Mouse (Mus musculus): ENCODE data around the gene Mta2.

DNA sequence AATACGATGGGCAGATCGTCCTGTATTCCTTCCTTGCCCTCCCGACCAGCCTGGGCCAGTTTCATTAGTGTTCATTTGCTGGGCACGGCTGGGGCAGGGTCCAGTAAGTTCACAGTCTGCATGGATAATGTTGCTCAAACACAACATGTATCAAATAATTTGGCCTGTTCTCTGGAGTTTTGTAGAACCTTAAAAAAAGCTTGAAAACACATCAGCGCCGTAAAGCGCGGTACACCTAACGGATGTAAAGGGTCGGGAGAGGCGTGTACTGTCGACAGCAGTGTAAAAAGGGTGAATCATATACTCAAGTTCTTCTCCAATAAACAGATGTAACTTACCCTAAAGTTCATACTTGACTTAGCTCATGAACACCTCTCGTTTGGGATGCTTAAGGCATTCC, 43.1 kb upstream of the Mta2 start:
- no peak for TF ChIP-seq CTCF (conservative IDR thresholded peaks at IDR 0.05; ENCODE audit: insufficient read depth, insufficient read length, low read depth, low read length)
- no peak for TF ChIP-seq POLR2A (IDR thresholded peaks at IDR 0.05; ENCODE audit: low read depth, low read length)
